Mouse (Mus musculus): ENCODE measurements around the gene Apol6. TPM values are rescaled to one million over a fixed set of nuclear protein-coding genes. Genes with fewer than 3 reads are reported as not detected.
"Not testable (repeated sequence)": the region's sequence is repeated elsewhere in the genome, so short reads cannot be mapped to it uniquely, and the experiment has no call there.

Gene Apol6
- polyA plus RNA-seq, 1 experiment from 2014 or later: 0.33 TPM

- Histone ChIP-seq H3K27ac (replicated peaks) (peak overlapping the region; percentile 60), H3K9me3 (replicated peaks) (no peaks in the 10 kb centered on the region), H3K27me3 (no peaks in the 10 kb centered on the region), H3K4me1 (peaks cover 24% of the 10 kb centered on the region; the same call in 1 of the 2 replicates), H3K4me2 (replicated peaks) (no peak overlapping the region), H3K9ac (no peak overlapping the region), H3K4me3 (replicated peaks) (no peak overlapping the region), H3K36me3 (no peaks in the 10 kb centered on the region)
- WGBS: 52% methylated on average over 5 of the region's 5 CpGs
- ATAC-seq (ENCODE audit: insufficient number of reproducible peaks, low FRiP score, low TSS enrichment, low read depth): no peak
Observed at GRCm38 (mm10) chr15:77054611-77055175, 10.2 kb downstream of the Apol6 start.

GRCm38 (mm10) chr15:77056001-77056790 lies 11.7 kb downstream of the Apol6 start:
- Histone ChIP-seq H3K9me3 (replicated peaks) (no peaks in the 10 kb centered on the region), H3K27ac (replicated peaks) (peak overlapping the region; percentile 60), H3K36me3 (no peaks in the 10 kb centered on the region), H3K4me1 (peaks cover 28% of the 10 kb centered on the region; the same call in 1 of the 2 replicates), H3K9ac (no peak overlapping the region), H3K4me3 (replicated peaks) (no peak overlapping the region), H3K4me2 (replicated peaks) (no peak overlapping the region), H3K27me3 (no peaks in the 10 kb centered on the region)
- ATAC-seq (ENCODE audit: insufficient number of reproducible peaks, low FRiP score, low TSS enrichment, low read depth): no peak; the same call in 1 of the 2 replicates
- WGBS: 43% methylated on average over 6 of the region's 6 CpGs

- Histone ChIP-seq H3K36me3 (no peaks in the 10 kb centered on the region), H3K27ac (replicated peaks) (peak overlapping the region; percentile 60; the same call in 1 of the 2 replicates), H3K4me1 (peaks cover 28% of the 10 kb centered on the region; the same call in 1 of the 2 replicates), H3K4me3 (replicated peaks) (no peak overlapping the region), H3K9ac (no peak overlapping the region), H3K27me3 (no peaks in the 10 kb centered on the region), H3K9me3 (replicated peaks) (no peaks in the 10 kb centered on the region), H3K4me2 (replicated peaks) (no peak overlapping the region)
- ATAC-seq (ENCODE audit: insufficient number of reproducible peaks, low FRiP score, low TSS enrichment, low read depth): no peak
- 49% methylated on average over 3 of the region's 3 CpGs for WGBS
Observed at GRCm38 (mm10) chr15:77056791-77057051, 12.2 kb downstream of the Apol6 start.

DNA sequence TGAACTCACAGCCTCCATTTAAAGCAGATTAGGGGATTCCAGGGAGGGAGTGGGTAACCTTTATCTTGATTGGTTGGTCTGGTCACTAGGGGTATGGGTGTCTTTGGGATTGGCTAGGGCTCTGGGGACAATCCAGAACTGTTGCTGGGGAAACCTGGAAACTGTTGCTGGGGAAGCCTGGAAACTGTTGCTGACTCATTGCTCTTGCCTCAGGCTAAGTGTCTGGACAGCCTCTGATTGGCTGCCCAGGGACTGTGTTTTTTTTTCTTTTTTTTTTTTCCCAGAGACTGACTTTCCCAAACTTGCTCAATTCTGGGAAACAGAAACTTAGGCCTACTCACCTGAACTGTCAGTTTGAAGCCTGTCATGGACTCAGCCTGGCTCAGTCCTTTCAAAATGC lies 14.0 kb downstream of the Apol6 start:
- Histone ChIP-seq H3K9ac (no peak overlapping the region), H3K4me1 (peaks cover 28% of the 10 kb centered on the region; the same call in 1 of the 2 replicates), H3K27ac (replicated peaks) (no peak overlapping the region), H3K9me3 (replicated peaks) (no peaks in the 10 kb centered on the region), H3K4me3 (replicated peaks) (no peak overlapping the region), H3K4me2 (replicated peaks) (no peak overlapping the region), H3K36me3 (no peaks in the 10 kb centered on the region), H3K27me3 (no peaks in the 10 kb centered on the region)
- ATAC-seq (ENCODE audit: insufficient number of reproducible peaks, low FRiP score, low TSS enrichment, low read depth): no peak

DNA sequence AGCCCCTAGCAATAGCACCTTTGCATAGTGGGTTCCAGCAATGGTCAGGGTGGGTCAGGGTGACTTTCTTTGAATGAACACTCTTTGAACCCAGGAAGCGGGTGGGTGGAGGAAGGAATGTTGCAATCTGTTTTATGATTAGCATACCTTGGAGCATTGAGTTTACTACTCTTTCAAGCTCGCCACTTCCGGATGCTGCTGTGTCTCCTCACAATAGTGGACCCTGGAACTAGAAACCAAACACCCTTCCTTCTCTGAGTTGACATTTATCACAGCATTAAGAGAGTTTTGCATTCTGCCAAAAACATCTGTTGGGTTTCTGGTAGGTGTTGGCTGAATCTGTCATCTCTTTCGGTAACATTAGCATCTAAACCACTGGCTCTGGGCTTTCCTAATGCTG lies 14.9 kb downstream of the Apol6 start:
- not testable (repeated sequence) for H3K9me3 ChIP-seq (replicated peaks); H3K36me3 ChIP-seq; H3K4me2 ChIP-seq (replicated peaks); ATAC-seq (ENCODE audit: insufficient number of reproducible peaks, low FRiP score, low TSS enrichment, low read depth); H3K4me3 ChIP-seq (replicated peaks); H3K27me3 ChIP-seq; H3K9ac ChIP-seq; H3K27ac ChIP-seq (replicated peaks)
- whole genome bisulfite sequencing: 85% methylated on average over 4 of the region's 4 CpGs
- peaks cover 28% of the 10 kb centered on the region; the same call in 1 of the 2 replicates for H3K4me1 ChIP-seq

GRCm38 (mm10) chr15:77062746-77063145 lies 18.2 kb downstream of the Apol6 start:
- Histone ChIP-seq H3K4me2 (replicated peaks) (no peak overlapping the region), H3K4me1 (peaks cover 8% of the 10 kb centered on the region; the same call in 1 of the 2 replicates), H3K27me3 (no peaks in the 10 kb centered on the region), H3K27ac (replicated peaks) (no peak overlapping the region), H3K9me3 (replicated peaks) (no peaks in the 10 kb centered on the region), H3K36me3 (no peaks in the 10 kb centered on the region), H3K9ac (no peak overlapping the region), H3K4me3 (replicated peaks) (no peak overlapping the region)
- ATAC-seq (ENCODE audit: insufficient number of reproducible peaks, low FRiP score, low TSS enrichment, low read depth): no peak

DNA sequence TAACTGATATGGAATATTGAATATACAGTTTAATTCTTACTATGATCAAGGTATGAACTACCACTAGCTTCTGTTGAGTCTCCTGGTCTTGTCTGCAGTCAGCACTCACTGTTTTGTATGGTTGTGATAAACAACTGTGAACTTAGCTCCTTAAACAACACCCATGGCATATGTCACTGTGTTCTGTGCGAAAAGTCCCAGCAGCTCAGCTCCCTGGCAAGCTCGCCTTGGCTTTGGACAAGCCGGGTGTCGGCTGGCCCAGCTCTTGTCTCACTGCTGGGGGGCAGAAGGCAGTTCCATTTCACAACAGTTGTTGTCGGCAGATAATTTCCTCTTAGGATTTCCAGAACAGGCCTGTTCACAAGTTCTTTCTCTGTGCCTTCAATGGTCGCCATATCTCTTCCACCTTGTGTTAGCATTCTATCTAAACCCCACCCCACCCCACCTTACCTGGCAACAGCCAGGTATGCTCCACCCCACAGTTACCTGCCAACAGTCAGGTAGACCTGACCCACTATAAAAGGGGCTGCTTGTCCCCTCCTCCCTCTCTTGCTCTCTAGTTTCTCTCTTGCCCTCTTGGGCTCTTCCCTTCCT lies 20.8 kb downstream of the Apol6 start:
- no peak overlapping the region for H3K9ac ChIP-seq
- peaks cover 7% of the 10 kb centered on the region; the same call in 1 of the 2 replicates for H3K4me1 ChIP-seq
- no peak overlapping the region for H3K27ac ChIP-seq (replicated peaks)
- WGBS: 76% methylated on average over 6 of the region's 6 CpGs
- no peak overlapping the region for H3K4me3 ChIP-seq (replicated peaks)
- no peaks in the 10 kb centered on the region for H3K27me3 ChIP-seq
- H3K36me3 ChIP-seq: no peaks in the 10 kb centered on the region
- no peak overlapping the region for H3K4me2 ChIP-seq (replicated peaks)
- no peak for ATAC-seq (ENCODE audit: insufficient number of reproducible peaks, low FRiP score, low TSS enrichment, low read depth)
- H3K9me3 ChIP-seq (replicated peaks): no peaks in the 10 kb centered on the region

DNA sequence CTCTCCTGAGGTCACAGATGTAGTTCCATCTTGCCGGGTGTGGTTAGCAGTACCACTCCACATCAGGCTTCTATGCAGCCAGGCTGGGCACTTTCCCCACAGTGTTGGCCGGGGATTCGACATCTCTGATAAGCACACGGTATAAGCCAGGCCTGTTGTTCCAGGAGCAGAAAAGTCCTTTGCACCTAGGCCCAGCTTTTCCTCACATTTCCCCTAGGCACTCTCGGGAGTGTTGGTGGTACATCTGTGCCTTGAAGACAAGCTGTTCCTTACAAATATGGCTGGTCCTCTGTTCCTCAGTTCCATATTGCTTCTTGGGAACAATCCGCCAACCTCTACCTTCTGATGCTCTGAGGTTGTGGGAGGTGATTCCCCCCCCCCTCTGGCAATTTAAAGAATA lies 21.7 kb downstream of the Apol6 start:
- 85% methylated on average over 6 of the region's 6 CpGs for WGBS
- ATAC-seq (ENCODE audit: insufficient number of reproducible peaks, low FRiP score, low TSS enrichment, low read depth): no peak
- Histone ChIP-seq H3K27me3 (no peaks in the 10 kb centered on the region), H3K4me2 (replicated peaks) (no peak overlapping the region), H3K9me3 (replicated peaks) (no peaks in the 10 kb centered on the region), H3K27ac (replicated peaks) (no peak overlapping the region), H3K36me3 (no peaks in the 10 kb centered on the region), H3K9ac (no peak overlapping the region), H3K4me1 (peaks cover 6% of the 10 kb centered on the region), H3K4me3 (replicated peaks) (no peak overlapping the region)

DNA sequence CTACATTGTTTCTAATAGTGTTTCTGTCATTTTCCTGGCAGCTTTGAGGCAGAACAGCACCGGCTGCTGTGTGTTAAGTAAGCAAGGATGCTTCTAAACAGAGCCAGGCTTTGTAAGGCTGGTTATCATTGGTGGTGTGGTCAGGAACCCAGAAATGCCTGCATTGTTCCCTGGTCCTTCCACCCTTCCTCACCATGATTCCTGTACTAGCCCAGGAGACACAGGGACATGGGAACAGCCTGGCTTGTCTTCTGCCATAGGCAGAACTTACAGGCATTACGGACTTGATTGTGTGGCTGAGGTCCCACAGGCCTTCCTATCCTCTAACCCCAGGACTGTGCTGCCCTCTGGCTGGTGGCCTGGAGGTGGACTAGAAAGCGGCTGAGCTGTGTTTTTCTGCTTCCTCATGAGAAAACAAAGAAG lies 23.9 kb downstream of the Apol6 start:
- no peak for ATAC-seq (ENCODE audit: insufficient number of reproducible peaks, low FRiP score, low TSS enrichment, low read depth)
- Histone ChIP-seq H3K4me3 (replicated peaks) (no peak overlapping the region), H3K4me2 (replicated peaks) (no peak overlapping the region), H3K4me1 (peaks cover 19% of the 10 kb centered on the region), H3K9me3 (replicated peaks) (no peaks in the 10 kb centered on the region), H3K27me3 (no peaks in the 10 kb centered on the region), H3K27ac (replicated peaks) (no peak overlapping the region), H3K9ac (no peak overlapping the region), H3K36me3 (no peaks in the 10 kb centered on the region)
- WGBS: 58% methylated on average over 3 of the region's 3 CpGs

GRCm38 (mm10) chr15:77069019-77069418 lies 24.5 kb downstream of the Apol6 start:
- Histone ChIP-seq H3K27ac (replicated peaks) (no peak overlapping the region), H3K4me3 (replicated peaks) (no peak overlapping the region), H3K9me3 (replicated peaks) (no peaks in the 10 kb centered on the region), H3K27me3 (no peaks in the 10 kb centered on the region), H3K36me3 (no peaks in the 10 kb centered on the region), H3K9ac (no peak overlapping the region), H3K4me2 (replicated peaks) (no peak overlapping the region), H3K4me1 (peaks cover 19% of the 10 kb centered on the region)
- ATAC-seq (ENCODE audit: insufficient number of reproducible peaks, low FRiP score, low TSS enrichment, low read depth): no peak
- WGBS: 76% methylated on average over 3 of the region's 3 CpGs

GRCm38 (mm10) chr15:77070745-77071268 lies 26.3 kb downstream of the Apol6 start:
- no peaks in the 10 kb centered on the region for H3K27me3 ChIP-seq
- peaks cover 5% of the 10 kb centered on the region; the same call in 1 of the 2 replicates for H3K36me3 ChIP-seq
- 88% methylated on average over 11 of the region's 11 CpGs for WGBS
- H3K9ac ChIP-seq: no peak overlapping the region
- no peaks in the 10 kb centered on the region for H3K9me3 ChIP-seq (replicated peaks)
- H3K27ac ChIP-seq (replicated peaks): no peak overlapping the region
- H3K4me2 ChIP-seq (replicated peaks): no peak overlapping the region
- no peak overlapping the region for H3K4me3 ChIP-seq (replicated peaks)
- peaks cover 19% of the 10 kb centered on the region for H3K4me1 ChIP-seq
- no peak for ATAC-seq (ENCODE audit: insufficient number of reproducible peaks, low FRiP score, low TSS enrichment, low read depth)

All from embryonic facial prominence, embryonic 15.5 days (tissue).